Mouse (Mus musculus) cerebellum, adult 11-12 months (tissue): ENCODE results near the gene Unc5cl.

Experiments used
- DNase-seq: peaks from one replicate; pipeline ENCODE4 v3.0.0; 2022

The Unc5cl gene

GRCm38 (mm10) chr17:48542733-48543132, 88.0 kb downstream of the Unc5cl start:
- DNase-seq, result no peak

DNA sequence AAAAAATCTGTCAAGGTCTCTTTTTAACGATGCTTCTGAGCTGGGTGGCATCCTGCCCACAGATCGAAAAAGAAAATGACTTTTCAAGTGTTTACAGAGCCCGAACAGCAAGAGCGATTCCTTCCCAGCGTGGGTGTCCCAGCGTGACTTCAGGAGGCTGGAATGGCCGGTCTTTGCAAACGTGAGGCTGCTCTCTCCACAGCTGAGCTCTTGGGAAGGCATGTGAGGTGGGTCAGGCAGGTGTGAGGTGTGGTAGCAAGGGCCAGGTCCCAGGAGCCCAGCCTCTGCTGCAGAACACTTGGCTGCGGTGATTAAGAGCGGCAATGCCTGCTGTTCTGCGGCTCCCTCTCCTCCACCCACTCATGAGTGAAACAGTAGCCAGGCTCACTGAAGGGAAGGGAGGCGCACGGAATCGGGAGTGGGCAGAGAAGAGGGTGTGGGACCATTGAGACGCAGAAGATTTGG, 88.6 kb downstream of the Unc5cl start:
- DNase-seq, result no peak

GRCm38 (mm10) chr17:48544722-48545121, 90.0 kb downstream of the Unc5cl start:
- DNase-seq, result no peak

- DNase-seq, result no peak
Measured at GRCm38 (mm10) chr17:48545223-48545943, 90.7 kb downstream of the Unc5cl start.

GRCm38 (mm10) chr17:48546036-48546435, 91.3 kb downstream of the Unc5cl start:
- DNase-seq, result no peak

GRCm38 (mm10) chr17:48547668-48548067, 93.0 kb downstream of the Unc5cl start:
- DNase-seq, result no peak

DNA sequence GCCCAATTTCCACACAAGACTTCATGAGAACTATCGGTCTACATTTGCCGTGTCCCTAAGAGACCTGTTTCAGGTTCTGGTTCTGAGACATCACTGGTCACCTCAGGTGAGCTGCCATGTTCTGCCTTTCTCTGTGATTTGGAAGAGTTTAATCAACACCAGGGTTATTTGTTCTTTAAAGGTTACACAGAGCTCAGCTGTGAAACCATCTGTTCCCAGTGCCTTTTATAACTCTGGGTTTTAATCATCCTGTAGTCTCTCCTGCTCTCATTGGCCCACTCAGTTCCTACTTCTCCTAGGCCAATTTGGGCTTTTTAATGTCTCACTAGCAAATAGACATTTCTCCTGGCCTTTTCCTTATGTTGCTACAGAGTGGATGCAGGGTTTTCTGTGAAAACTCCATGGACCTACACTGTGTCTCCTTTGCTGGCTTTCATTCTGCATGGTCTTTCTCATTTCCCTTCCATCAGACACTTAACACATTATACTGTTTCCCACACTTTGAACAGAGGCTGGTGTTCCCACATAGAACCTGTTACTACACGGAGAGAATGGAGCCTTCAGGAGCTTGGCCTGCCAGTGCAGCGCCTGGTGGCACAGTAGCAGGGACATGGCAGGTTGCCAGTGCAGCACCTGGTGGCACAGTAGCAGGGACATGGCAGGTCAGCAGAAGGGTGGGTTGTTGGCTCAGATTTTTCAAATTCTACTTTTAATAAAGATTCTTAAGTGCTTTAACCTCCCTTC, 97.3 kb downstream of the Unc5cl start:
- peak; percentile 91 for DNase-seq

GRCm38 (mm10) chr17:48552532-48552915, 97.8 kb downstream of the Unc5cl start:
- DNase-seq, result peak; percentile 71

- DNase-seq, result no peak
Measured at GRCm38 (mm10) chr17:48556223-48556962, 101.7 kb downstream of the Unc5cl start.

DNA sequence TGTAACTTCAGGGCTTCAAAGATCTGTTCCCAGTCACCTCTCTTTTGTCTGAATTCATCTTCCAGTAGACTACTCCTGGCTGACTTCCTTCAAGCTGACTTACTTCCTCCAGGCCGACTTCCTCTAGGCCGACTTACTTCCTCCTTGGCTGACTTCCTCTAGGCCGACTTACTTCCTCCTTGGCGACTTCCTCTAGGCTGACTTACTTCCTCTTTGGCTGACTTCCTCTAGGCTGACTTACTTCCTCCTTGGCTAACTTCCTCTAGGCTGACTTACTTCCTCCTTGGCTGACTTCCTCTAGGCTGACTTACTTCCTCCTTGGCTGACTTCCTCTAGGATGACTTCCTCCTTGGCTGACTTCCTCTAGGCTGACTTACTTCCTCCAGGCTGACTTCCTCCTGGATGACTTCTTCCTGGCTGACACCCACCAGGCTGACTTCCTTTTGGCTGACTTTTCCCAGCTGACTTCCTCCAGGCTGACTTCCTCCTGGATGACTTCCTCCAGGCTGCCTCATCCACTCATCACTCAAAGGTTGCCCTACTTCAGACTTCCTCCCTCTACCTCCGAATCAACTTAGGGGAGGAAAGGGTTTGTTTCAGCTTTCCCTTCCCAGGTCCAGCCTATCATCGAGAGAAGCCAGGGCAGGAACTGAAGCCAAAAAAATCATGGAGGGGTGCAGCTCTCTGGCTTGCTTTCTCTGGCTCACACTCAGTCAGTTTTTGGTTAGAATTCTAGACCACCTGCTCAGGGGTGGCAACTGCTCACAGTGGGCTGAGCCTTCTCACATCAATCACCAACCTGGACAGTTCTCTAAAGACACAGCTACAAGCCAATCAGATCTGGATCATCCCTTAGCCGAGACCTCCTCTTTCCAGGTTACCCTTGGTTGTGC, 103.4 kb downstream of the Unc5cl start:
- no peak for DNase-seq

GRCm38 (mm10) chr17:48564931-48565330, 110.2 kb downstream of the Unc5cl start:
- no peak for DNase-seq

GRCm38 (mm10) chr17:48569656-48570055, 115.0 kb downstream of the Unc5cl start:
- peak; percentile 60 for DNase-seq

DNA sequence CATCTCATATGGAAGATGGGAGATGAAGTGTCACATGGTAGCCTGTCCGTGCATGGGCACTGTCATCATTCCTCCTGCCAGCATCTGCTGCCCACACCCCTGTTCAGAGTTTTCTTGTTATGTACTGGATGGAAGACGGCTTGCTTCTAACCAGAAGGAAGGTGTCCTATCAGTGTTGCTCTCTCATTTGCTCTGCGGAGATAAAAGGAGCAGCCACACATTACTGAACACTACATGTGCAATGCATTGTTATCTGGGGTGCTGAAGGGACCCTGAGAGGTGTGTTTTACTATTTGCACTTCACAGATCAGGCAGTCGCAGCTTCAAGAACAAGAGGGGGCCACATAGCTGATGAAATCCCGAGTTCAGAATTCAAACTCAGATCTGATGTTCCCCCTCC, 126.5 kb downstream of the Unc5cl start:
- DNase-seq, result no peak

DNA sequence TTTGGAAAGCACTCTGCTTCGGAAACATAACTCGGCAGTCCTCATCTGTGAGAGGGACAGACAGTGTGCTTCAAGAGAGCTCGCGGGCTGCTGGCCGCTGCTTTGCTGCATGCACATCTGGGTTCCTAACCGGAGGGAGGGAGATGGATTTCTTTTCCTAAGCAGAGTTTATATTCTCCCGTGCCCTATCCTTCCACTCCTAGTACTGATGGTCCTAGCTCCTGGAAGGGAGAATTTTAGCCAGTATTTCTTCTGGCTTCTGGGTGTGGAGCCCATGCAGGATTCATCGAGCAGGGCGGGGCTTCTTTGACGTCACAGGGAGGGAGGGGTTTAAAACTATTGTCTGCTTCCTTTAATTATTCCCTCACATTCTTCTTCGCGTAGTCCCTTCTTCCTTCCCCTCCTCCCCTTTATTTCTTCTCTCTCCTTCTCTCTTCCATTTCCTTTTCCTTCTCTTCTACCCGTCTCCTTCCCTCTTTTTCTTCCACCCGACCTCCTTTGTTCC, 127.8 kb downstream of the Unc5cl start:
- DNase-seq, result no peak

GRCm38 (mm10) chr17:48583401-48583800, 128.7 kb downstream of the Unc5cl start:
- DNase-seq, result peak; percentile 71

DNA sequence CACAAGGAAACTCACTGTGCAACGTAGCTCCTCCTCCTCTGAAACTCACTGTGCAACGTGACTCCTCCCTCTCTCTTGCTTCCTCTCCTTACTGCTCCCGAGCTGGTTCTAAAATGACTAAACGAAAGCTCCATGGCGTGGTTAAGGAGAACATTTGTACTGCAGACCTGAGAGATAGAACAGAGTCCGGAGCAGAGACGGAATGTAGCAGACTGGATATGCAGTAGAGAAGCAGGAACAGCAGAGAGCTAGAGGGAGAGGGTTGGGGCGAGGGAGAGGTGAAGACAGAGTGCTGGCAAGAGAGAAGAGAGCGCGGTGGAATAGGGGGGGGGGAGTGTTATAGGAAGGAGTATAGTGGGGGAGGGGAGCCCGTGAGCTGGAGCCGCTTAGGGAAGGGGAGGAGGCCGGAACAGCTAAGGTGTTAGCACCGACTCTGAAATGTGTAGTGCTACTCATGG, 131.2 kb downstream of the Unc5cl start:
- DNase-seq, result no peak

DNA sequence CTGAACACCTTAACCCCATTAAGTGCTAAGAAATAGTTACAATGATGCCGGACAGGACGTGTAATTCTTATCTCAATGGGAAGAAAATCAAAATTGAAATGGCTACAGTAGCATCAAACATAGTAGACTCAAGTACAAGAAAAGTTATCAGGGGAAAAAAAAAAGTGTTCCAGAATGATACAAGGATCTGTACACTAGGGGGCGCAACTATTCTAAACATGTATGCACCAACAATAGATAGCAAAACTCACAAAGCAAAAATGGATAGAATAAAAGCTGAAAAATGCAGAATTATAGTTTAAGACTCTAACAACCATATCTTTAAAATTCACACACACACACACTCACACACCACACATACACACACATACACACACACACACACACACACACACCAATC, 134.0 kb downstream of the Unc5cl start:
- DNase-seq, result no peak
